Comparison of ENCODE assay signal across 8 mouse cellular contexts in the genomic region with DNA sequence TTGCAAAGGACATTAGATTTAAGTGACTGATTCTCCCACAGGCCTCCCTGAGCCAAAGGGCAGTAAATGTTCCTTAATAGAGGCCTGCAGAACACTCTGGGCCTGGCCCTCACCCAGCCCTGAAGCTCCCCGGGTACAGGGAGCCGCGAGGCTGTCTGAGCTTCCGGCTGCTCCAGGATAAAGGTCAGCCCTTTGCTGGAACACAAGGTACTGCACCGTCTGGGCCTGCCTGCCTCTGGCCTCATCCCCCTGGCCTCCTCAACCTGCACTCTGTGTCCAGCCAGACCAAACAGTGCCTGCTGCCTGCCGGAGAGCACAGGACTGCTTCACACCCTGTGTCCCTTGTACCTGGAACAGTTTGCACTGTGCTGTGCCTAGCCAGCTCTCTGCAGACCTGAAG. TPM values are rescaled to one million over a fixed set of nuclear protein-coding genes. Genes with fewer than 3 reads are reported as not detected.
DNase-seq lines count a peak whose midpoint lies in the region; ATAC-seq and TF ChIP-seq lines count a peak whose summit lies in the region.

No protein-coding gene starts in this region.

- H3K36me3 ChIP-seq in intestine, postnatal 0 days (ENCODE audit: control insufficient read depth, insufficient read depth): no peaks in the 10 kb centered on the region
- H3K36me3 ChIP-seq in forebrain, embryonic 13.5 days (ENCODE audit: poor library complexity, severe bottlenecking): no peaks in the 10 kb centered on the region

- H3K9ac ChIP-seq in intestine, postnatal 0 days (ENCODE audit: low read depth, low read length): peak overlapping the region; percentile 11; the same call in 1 of the 2 replicates
- H3K9ac ChIP-seq in forebrain, embryonic 13.5 days: no peak overlapping the region

- H3K4me3 ChIP-seq in gastrocnemius, adult 2 months: peak overlapping the region; percentile 23
- H3K4me3 ChIP-seq in brown adipose tissue, adult 24 weeks (ENCODE audit: insufficient read depth, low read depth, low read length): no peak overlapping the region
- no peak overlapping the region for H3K4me3 ChIP-seq in intestine, postnatal 0 days (ENCODE audit: low read depth, low read length)
- no peak overlapping the region for H3K4me3 ChIP-seq in lung, adult 2 months (replicated peaks; ENCODE audit: extremely low read depth, low read depth, low read length)
- H3K4me3 ChIP-seq in forebrain, embryonic 13.5 days: no peak overlapping the region

- no peaks in the 10 kb centered on the region for H3K27me3 ChIP-seq in intestine, postnatal 0 days (replicated peaks; ENCODE audit: control insufficient read depth, insufficient read depth, low read length)
- H3K27me3 ChIP-seq in forebrain, embryonic 13.5 days: peaks cover 24% of the 10 kb centered on the region

- ATAC-seq in intestine, postnatal 0 days: peak; percentile 85
- ATAC-seq in inflammation-experienced regulatory T-cells, adult 6 months: no peak
- ATAC-seq in forebrain, embryonic 13.5 days: no peak

- peak overlapping the region; percentile 99 for H3K27ac ChIP-seq in gastrocnemius, adult 2 months
- peak overlapping the region; percentile 88 for H3K27ac ChIP-seq in brown adipose tissue, adult 24 weeks (replicated peaks; ENCODE audit: low read depth, low read length)
- peak overlapping the region; percentile 90 for H3K27ac ChIP-seq in intestine, postnatal 0 days (ENCODE audit: low read depth, low read length)
- no peak overlapping the region for H3K27ac ChIP-seq in forebrain, embryonic 13.5 days

- TF ChIP-seq POLR2A in lung, adult 2 months (IDR thresholded peaks at IDR 0.05; ENCODE audit: borderline replicate concordance, extremely low read depth, low read depth, low read length): peak; percentile 69; the same call in 1 of the 2 replicates

- intact Hi-C loops in gastrocnemius, adult 2 months (cut with DNase I): loop anchor here (1.0 to 2.0 kb wide), 2 partner anchors 27 to 88 kb away; no protein-coding TSS in a partner anchor

- TF ChIP-seq CTCF in gastrocnemius, adult 2 months (IDR thresholded peaks at IDR 0.05): no peak
- TF ChIP-seq CTCF in intestine, postnatal 0 days (IDR thresholded peaks at IDR 0.05; ENCODE audit: low read depth): no peak
- TF ChIP-seq CTCF in lung, adult 2 months (IDR thresholded peaks at IDR 0.05; ENCODE audit: insufficient read depth, low read length): no peak

- no peaks in the 10 kb centered on the region for H3K9me3 ChIP-seq in intestine, postnatal 0 days (ENCODE audit: control insufficient read depth)
- H3K9me3 ChIP-seq in forebrain, embryonic 13.5 days (replicated peaks): no peaks in the 10 kb centered on the region

- H3K4me1 ChIP-seq in brown adipose tissue, adult 24 weeks (ENCODE audit: control insufficient read depth, insufficient read depth, insufficient read length, low read length): peaks cover 24% of the 10 kb centered on the region
- H3K4me1 ChIP-seq in intestine, postnatal 0 days (replicated peaks; ENCODE audit: control insufficient read depth, insufficient read depth, low read length): peaks cover 29% of the 10 kb centered on the region; the same call in 1 of the 2 replicates
- peaks cover 20% of the 10 kb centered on the region for H3K4me1 ChIP-seq in lung, adult 2 months (ENCODE audit: control insufficient read depth, insufficient read depth, low read length)
- H3K4me1 ChIP-seq in forebrain, embryonic 13.5 days: peaks cover 17% of the 10 kb centered on the region

- peak; percentile 94 for DNase-seq in gastrocnemius, adult 2 months
- DNase-seq in gastrocnemius, postnatal 4 days (ENCODE audit: low spot score in 2 of 2): no peak
- no peak for DNase-seq in lung, adult 2 months
- DNase-seq in frontal cortex, adult 2 months (ENCODE audit: extremely low spot score in 1 of 2, low spot score in 1 of 2): no peak

- 16% methylated on average over 6 of the region's 6 CpGs for WGBS in intestine, postnatal 0 days
- 31% methylated on average over 6 of the region's 6 CpGs for WGBS in lung, adult 2 months
- WGBS in forebrain, embryonic 13.5 days: 57% methylated on average over 6 of the region's 6 CpGs

- no peak overlapping the region for H3K4me2 ChIP-seq in intestine, postnatal 0 days (replicated peaks; ENCODE audit: low read depth)
- no peak overlapping the region for H3K4me2 ChIP-seq in forebrain, embryonic 13.5 days

RNA-seq across cellular contexts. Expression of gene Fkbp5, which starts 4.6 kb away (rescaled TPM):
- total RNA-seq in gastrocnemius, adult 2 months (2021): 100 to 1,000 TPM; 106 to 153 TPM
- total RNA-seq in gastrocnemius, postnatal 4 days (2021): 10 to 100 TPM; 11.5 to 12.0 TPM
- polyA plus RNA-seq in brown adipose tissue, adult 24 weeks (2012; ENCODE audit: insufficient read depth, insufficient read length, missing spikeins): 3.9 and 4.1 TPM in 2 replicates
- polyA plus RNA-seq in intestine, postnatal 0 days (2015; fragmentation: Nextera tagmentation; extraction: Ambion mirVana): 9.7 and 10.1 TPM in 2 replicates
- polyA plus RNA-seq in lung, adult 2 months (2012; rRNA removed): 8.8 and 14.8 TPM in 2 replicates
- 10 to 100 TPM; 19.3 to 24.5 (median 20.4) TPM for polyA plus RNA-seq in inflammation-experienced regulatory T-cells, adult 6 months (2017; shearing (Covaris generic))
- polyA plus RNA-seq in frontal cortex, adult 2 months (2012; rRNA removed): 16.3 and 18.9 TPM in 2 replicates
- polyA plus RNA-seq in forebrain, embryonic 13.5 days (2015; fragmentation: Nextera tagmentation; extraction: Ambion mirVana): 29.4 and 30.1 TPM in 2 replicates

RNA-seq across cellular contexts. Expression of gene Armc12, which starts 17.9 kb away (rescaled TPM):
- not detected for total RNA-seq in gastrocnemius, adult 2 months (2021)
- total RNA-seq in gastrocnemius, postnatal 4 days (2021): not detected
- not detected in 2 replicates for polyA plus RNA-seq in brown adipose tissue, adult 24 weeks (2012; ENCODE audit: insufficient read depth, insufficient read length, missing spikeins)
- polyA plus RNA-seq in intestine, postnatal 0 days (2015; fragmentation: Nextera tagmentation; extraction: Ambion mirVana): not detected in 2 replicates
- not detected in 2 replicates for polyA plus RNA-seq in lung, adult 2 months (2012; rRNA removed)
- under 1 TPM in 2 of 3 experiments, not detected in 1; 0.46 to 0.78 TPM for polyA plus RNA-seq in inflammation-experienced regulatory T-cells, adult 6 months (2017; shearing (Covaris generic))
- not detected in 2 replicates for polyA plus RNA-seq in frontal cortex, adult 2 months (2012; rRNA removed)
- polyA plus RNA-seq in forebrain, embryonic 13.5 days (2015; fragmentation: Nextera tagmentation; extraction: Ambion mirVana): not detected in 2 replicates

RNA-seq across cellular contexts. Expression of gene Clpsl2, which starts 36.5 kb away (rescaled TPM):
- total RNA-seq in gastrocnemius, adult 2 months (2021): not detected
- total RNA-seq in gastrocnemius, postnatal 4 days (2021): not detected
- polyA plus RNA-seq in brown adipose tissue, adult 24 weeks (2012; ENCODE audit: insufficient read depth, insufficient read length, missing spikeins): not detected in 2 replicates
- polyA plus RNA-seq in intestine, postnatal 0 days (2015; fragmentation: Nextera tagmentation; extraction: Ambion mirVana): not detected in 2 replicates
- polyA plus RNA-seq in lung, adult 2 months (2012; rRNA removed): not detected in 2 replicates
- polyA plus RNA-seq in inflammation-experienced regulatory T-cells, adult 6 months (2017; shearing (Covaris generic)): not detected
- not detected in 2 replicates for polyA plus RNA-seq in frontal cortex, adult 2 months (2012; rRNA removed)
- polyA plus RNA-seq in forebrain, embryonic 13.5 days (2015; fragmentation: Nextera tagmentation; extraction: Ambion mirVana): not detected in 2 replicates

RNA-seq across cellular contexts. Expression of gene Clps, which starts 47.9 kb away (rescaled TPM):
- total RNA-seq in gastrocnemius, adult 2 months (2021): not detected
- not detected for total RNA-seq in gastrocnemius, postnatal 4 days (2021)
- not detected in 2 replicates for polyA plus RNA-seq in brown adipose tissue, adult 24 weeks (2012; ENCODE audit: insufficient read depth, insufficient read length, missing spikeins)
- polyA plus RNA-seq in intestine, postnatal 0 days (2015; fragmentation: Nextera tagmentation; extraction: Ambion mirVana): 104 and 125 TPM in 2 replicates
- polyA plus RNA-seq in lung, adult 2 months (2012; rRNA removed): 1.8 and 16.1 TPM in 2 replicates
- polyA plus RNA-seq in inflammation-experienced regulatory T-cells, adult 6 months (2017; shearing (Covaris generic)): not detected
- polyA plus RNA-seq in frontal cortex, adult 2 months (2012; rRNA removed): 0.18 TPM in 1 of 2 replicates, not detected in the other
- 0.54 TPM in 1 of 2 replicates, not detected in the other for polyA plus RNA-seq in forebrain, embryonic 13.5 days (2015; fragmentation: Nextera tagmentation; extraction: Ambion mirVana)
